Mouse (Mus musculus) liver, adult 2 months (tissue): Measurements from ENCODE around the gene Rap1b. TPM values are rescaled to one million over a fixed set of nuclear protein-coding genes. Genes with fewer than 3 reads are reported as not detected.

ENCODE experiments used
- DNase-seq: peaks from one replicate; pipeline ENCODE4 v3.0.0-alpha.2; 2011; ENCODE audit warnings: low read depth, low spot score; ENCODE audit errors: extremely low read depth
- H3K27ac ChIP-seq: fragments of 200-500 bp; replicated peaks from 2 replicates; pipeline ENCODE4 v1.5.1; 2012; ENCODE audit warnings: low read depth, mild to moderate bottlenecking, control low read depth, inconsistent platforms, low read length; ENCODE audit not compliant: insufficient read depth
- H3K27me3 ChIP-seq: fragments of 200-500 bp; 2 replicates; pipeline ENCODE4 v1.6.1; 2012; ENCODE audit warnings: mild to moderate bottlenecking, moderate library complexity, low read length, inconsistent platforms; ENCODE audit not compliant: control insufficient read depth, insufficient read depth
- H3K36me3 ChIP-seq: fragments of 200-500 bp; 2 replicates; pipeline ENCODE4 v1.6.1; 2012; ENCODE audit warnings: low read length, inconsistent platforms; ENCODE audit not compliant: control insufficient read depth, insufficient read depth
- H3K4me1 ChIP-seq: fragments of 200-500 bp; 2 replicates; pipeline ENCODE4 v1.6.1; 2011; ENCODE audit warnings: low read length; ENCODE audit not compliant: control insufficient read depth, insufficient read depth
- H3K4me3 ChIP-seq: fragments of 200-500 bp; 2 replicates; pipeline ENCODE4 v1.5.1; 2011; ENCODE audit warnings: low read depth, mild to moderate bottlenecking, control low read depth, low read length, moderate library complexity; ENCODE audit not compliant: insufficient read depth
- H3K79me2 ChIP-seq: fragments of 200-500 bp; 2 replicates; pipeline ENCODE4 v1.6.1; 2012; ENCODE audit warnings: inconsistent platforms, mild to moderate bottlenecking, low read length, moderate library complexity; ENCODE audit not compliant: control insufficient read depth, insufficient read depth
- H3K9ac ChIP-seq: fragments of 200-500 bp; 2 replicates; pipeline ENCODE4 v1.6.1; 2012; ENCODE audit warnings: low read depth, mild to moderate bottlenecking, control low read depth, inconsistent platforms, low read length
- CTCF ChIP-seq: fragments of 200-500 bp; IDR thresholded peaks from 2 replicates; pipeline ENCODE4 v1.5.1; 2011; ENCODE audit warnings: low read depth, low read length, control low read depth
- POLR2A ChIP-seq: fragments of 200-500 bp; IDR thresholded peaks from 2 replicates; pipeline ENCODE4 v1.6.1; 2011; ENCODE audit warnings: low read length, control low read depth; ENCODE audit not compliant: insufficient read depth; ENCODE audit errors: extremely low read depth
- WGBS: fragments of 180-500 bp; shearing (Covaris S2); methylation state at CpG from one replicate; pipeline ENCODE4 v1.1.7; 2018; 5-methylcytosine and 5-hydroxymethylcytosine counted together
- polyA plus RNA-seq: library from polyadenylated mRNA; depleted of rRNA; stranded (reverse); fragments of >200 nt; gene quantifications from 2 replicates; pipeline ENCODE4 v1.2.3, GENCODE M21; 2012
- total RNA-seq: library from RNA; depleted of rRNA; stranded (reverse); fragments of >200 nt; gene quantifications from 2 replicates; pipeline ENCODE4 v1.2.3, GENCODE M21; 2014

Gene Rap1b
- total and polyA plus RNA-seq, 2 experiments: 12.5 to 44.6 TPM

GRCm38 (mm10) chr10:117769541-117770285 lies 76.1 kb downstream of the Rap1b start:
- Histone ChIP-seq H3K27ac (no peak overlapping the region), H3K79me2 (no peaks in the 10 kb centered on the region), H3K4me3 (no peak overlapping the region), H3K4me1 (no peaks in the 10 kb centered on the region), H3K9ac (no peak overlapping the region), H3K36me3 (peaks cover 16% of the 10 kb centered on the region; the same call in 1 of the 2 replicates), H3K27me3 (no peaks in the 10 kb centered on the region)
- DNase-seq: no peak
- 96% methylated on average over 9 of the region's 9 CpGs for WGBS
- TF ChIP-seq CTCF (no peak), POLR2A (no peak)

GRCm38 (mm10) chr10:117768141-117768440 lies 77.7 kb downstream of the Rap1b start:
- H3K4me1 ChIP-seq: no peaks in the 10 kb centered on the region
- WGBS: 95% methylated on average over 7 of the region's 7 CpGs
- no peak overlapping the region for H3K4me3 ChIP-seq
- TF ChIP-seq POLR2A (no peak), CTCF (no peak)
- H3K27ac ChIP-seq: no peak overlapping the region
- no peaks in the 10 kb centered on the region for H3K27me3 ChIP-seq
- no peaks in the 10 kb centered on the region for H3K79me2 ChIP-seq
- no peak for DNase-seq
- H3K36me3 ChIP-seq: peaks cover 15% of the 10 kb centered on the region; the same call in 1 of the 2 replicates
- no peak overlapping the region for H3K9ac ChIP-seq

- no peak for TF ChIP-seq CTCF
- no peak for TF ChIP-seq POLR2A
- no peaks in the 10 kb centered on the region for H3K79me2 ChIP-seq
- H3K27me3 ChIP-seq: no peaks in the 10 kb centered on the region
- DNase-seq: no peak
- H3K9ac ChIP-seq: no peak overlapping the region
- no peaks in the 10 kb centered on the region for H3K4me1 ChIP-seq
- no peak overlapping the region for H3K4me3 ChIP-seq
- H3K27ac ChIP-seq: no peak overlapping the region
- H3K36me3 ChIP-seq: peaks cover 11% of the 10 kb centered on the region; the same call in 1 of the 2 replicates
- 93% methylated on average over 10 of the region's 10 CpGs for WGBS
These were observed 78.3 kb downstream of the Rap1b start for GRCm38 (mm10) chr10:117767286-117768140.

GRCm38 (mm10) chr10:117766896-117767160 lies 79.0 kb downstream of the Rap1b start:
- TF ChIP-seq CTCF (no peak), POLR2A (no peak)
- DNase-seq: no peak
- Histone ChIP-seq H3K27ac (no peak overlapping the region), H3K4me1 (no peaks in the 10 kb centered on the region), H3K4me3 (no peak overlapping the region), H3K36me3 (peaks cover 9% of the 10 kb centered on the region; the same call in 1 of the 2 replicates), H3K9ac (no peak overlapping the region), H3K79me2 (no peaks in the 10 kb centered on the region), H3K27me3 (no peaks in the 10 kb centered on the region)
- 96% methylated on average over 5 of the region's 5 CpGs for WGBS

GRCm38 (mm10) chr10:117766111-117766895 lies 79.5 kb downstream of the Rap1b start:
- WGBS: 92% methylated on average over 16 of the region's 16 CpGs
- no peak overlapping the region for H3K9ac ChIP-seq
- TF ChIP-seq POLR2A (no peak), CTCF (no peak)
- H3K79me2 ChIP-seq: no peaks in the 10 kb centered on the region
- peaks cover 12% of the 10 kb centered on the region; the same call in 1 of the 2 replicates for H3K36me3 ChIP-seq
- no peaks in the 10 kb centered on the region for H3K4me1 ChIP-seq
- no peak overlapping the region for H3K4me3 ChIP-seq
- H3K27ac ChIP-seq: no peak overlapping the region
- no peak for DNase-seq
- H3K27me3 ChIP-seq: no peaks in the 10 kb centered on the region
